Mouse (Mus musculus): ENCODE measurements at regions not wholly inside any gene's neighbourhood (a gene's known extent, or its start where the extent isn't known, plus 50 kb on each side); places are given as distances from the start of the nearest gene placed in this dataset.

DNA sequence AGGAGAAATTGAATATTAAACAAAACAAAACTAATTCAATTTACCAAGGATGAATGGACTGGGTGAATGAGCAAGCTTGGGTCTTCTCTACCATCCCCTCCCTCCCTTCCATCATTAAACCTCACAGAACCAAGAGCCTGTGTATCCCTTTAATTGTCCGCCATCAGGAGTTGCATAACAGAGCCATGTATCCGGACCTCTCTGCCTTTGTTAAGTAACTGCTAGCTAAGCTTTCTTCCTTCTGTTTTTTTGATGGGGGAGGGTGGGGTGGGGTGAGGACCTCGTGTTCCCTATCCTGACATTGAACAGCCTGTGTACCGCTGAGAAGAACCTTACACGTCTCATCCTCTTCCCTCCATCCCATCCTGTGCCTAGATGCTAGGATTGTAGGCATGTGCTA lies 274.0 kb downstream of the Pmp22 start:
- TF ChIP-seq CTCF (IDR thresholded peaks at IDR 0.05; ENCODE audit: borderline replicate concordance, extremely low read depth, insufficient read depth, insufficient read length): no peak
- TF ChIP-seq POLR2A (IDR thresholded peaks at IDR 0.05; ENCODE audit: borderline replicate concordance, extremely low read depth, insufficient read depth, insufficient read length, poor library complexity, severe bottlenecking): no peak

Measured in brain, embryonic 14.5 days (tissue).